Mouse (Mus musculus): ENCODE data around the gene Maml2.

DNA sequence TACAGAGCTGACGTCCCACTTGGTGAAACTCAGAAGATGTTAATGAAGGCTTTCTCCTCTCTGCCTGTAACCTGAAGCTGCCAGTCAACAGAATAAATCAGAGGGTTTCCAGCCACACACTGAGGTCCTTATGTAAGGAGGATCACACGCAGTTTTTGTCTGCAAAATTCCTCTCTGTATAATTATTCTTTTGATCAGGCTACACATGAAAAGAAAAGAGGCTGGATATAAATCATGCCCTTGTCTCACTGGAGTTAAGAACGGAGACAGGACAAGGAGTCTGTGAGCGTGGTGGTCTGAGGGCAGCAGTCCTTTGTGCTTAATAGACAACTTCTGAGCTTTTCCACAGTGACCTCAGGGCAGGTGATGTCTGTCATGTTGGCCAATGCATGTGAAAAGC lies 181.5 kb downstream of the Maml2 start:
- no peak for TF ChIP-seq CEBPB (IDR thresholded peaks at IDR 0.05; ENCODE audit: insufficient read depth, poor library complexity, severe bottlenecking)
- TF ChIP-seq MYOG (IDR thresholded peaks at IDR 0.05; ENCODE audit: control insufficient read depth in 1 of 3, insufficient read depth in 1 of 3, insufficient read length in 2 of 3, low read depth in 2 of 3): no peak
- TF ChIP-seq MAX (IDR thresholded peaks at IDR 0.05; ENCODE audit: low read depth): no peak
- no peak for TF ChIP-seq E2F4 (IDR thresholded peaks at IDR 0.05; ENCODE audit: insufficient read depth)
- no peak for TF ChIP-seq MYOD1 (IDR thresholded peaks at IDR 0.05; ENCODE audit: control insufficient read depth in 1 of 3, insufficient read length in 2 of 3, low read depth in 2 of 3)
- no peak for TF ChIP-seq POLR2A (IDR thresholded peaks at IDR 0.05; ENCODE audit: insufficient read length, low read depth)
- TF ChIP-seq USF1 (IDR thresholded peaks at IDR 0.05; ENCODE audit: low read depth): no peak
- no peak for TF ChIP-seq SRF (IDR thresholded peaks at IDR 0.05; ENCODE audit: control insufficient read depth, insufficient read length, low read depth)
- no peak for TF ChIP-seq POLR2AphosphoS2 (IDR thresholded peaks at IDR 0.05; ENCODE audit: insufficient read length, low read depth)
